Mouse (Mus musculus): ENCODE data around the gene Son. TPM values are rescaled to one million over a fixed set of nuclear protein-coding genes. Genes with fewer than 3 reads are reported as not detected.

Son gene
- total RNA-seq, 2 experiments from 2014 or later, result 221 to 230 TPM

Other genes with a start within 250 kb of the Son start
- 1 to 10 TPM; 7.8 to 9.5 TPM for gene Il10rb, start 241.3 kb upstream of the Son start, total RNA-seq (2021)
- gene Ifnar1, start 162.3 kb upstream of the Son start, total RNA-seq (2021), result 10 to 100 TPM; 40.9 to 44.4 TPM
- gene Ifngr2, start 100.4 kb upstream of the Son start, total RNA-seq (2021), result 10 to 100 TPM; 50.9 to 53.1 TPM
- gene Tmem50b, start 49.7 kb upstream of the Son start, total RNA-seq (2021), result 100 to 1,000 TPM; 104 to 112 TPM
- 10 to 100 TPM in 1 of 2 experiments, 1 to 10 TPM in 1; 9.7 to 11.3 TPM for gene Dnajc28, start 28.5 kb upstream of the Son start, total RNA-seq (2021)
- gene Gart, start 554 bp upstream of the Son start, total RNA-seq (2021), result 10 to 100 TPM; 47.4 to 51.2 TPM
- 10 to 100 TPM; 18.5 to 19.7 TPM for gene Donson, start 41.3 kb downstream of the Son start, total RNA-seq (2021)
- 100 to 1,000 TPM; 113 TPM for gene Cryzl1, start 81.5 kb downstream of the Son start, total RNA-seq (2021)
- 100 to 1,000 TPM; 151 to 158 TPM for gene Itsn1, start 81.8 kb downstream of the Son start, total RNA-seq (2021)

Data from layer of hippocampus, adult 18-20 months (tissue).